Mouse (Mus musculus) ES-E14 (cell line): Measurements from ENCODE around the gene Senp2. TPM values are rescaled to one million over a fixed set of nuclear protein-coding genes. Genes with fewer than 3 reads are reported as not detected.

Source experiments
- DNase-seq: peaks from one replicate; pipeline ENCODE4 v3.0.0-alpha.2; 2013; ENCODE audit warnings: low read depth, low spot score
- H3K27ac ChIP-seq: 2 replicates; pipeline ENCODE4 v1.5.1; 2012; ENCODE audit warnings: low read depth, mild to moderate bottlenecking, low read length, moderate library complexity, mixed read lengths; ENCODE audit not compliant: poor library complexity, insufficient read depth, severe bottlenecking
- H3K36me3 ChIP-seq: 2 replicates; pipeline ENCODE4 v1.6.1; 2012; ENCODE audit warnings: mild to moderate bottlenecking, low read length, moderate library complexity, mixed read lengths; ENCODE audit not compliant: control insufficient read depth, poor library complexity, insufficient read depth, severe bottlenecking
- H3K4me1 ChIP-seq, 2 experiments: fragments of 150-350 bp in 1 of 2; sonication (generic) in 1 of 2; 2 replicates each; pipeline ENCODE4 v1.6.1; 2012; ENCODE audit warnings: low read length in 2 of 2, mild to moderate bottlenecking in 1 of 2, mixed read lengths in 1 of 2; ENCODE audit not compliant: control insufficient read depth in 2 of 2, insufficient read depth in 2 of 2, poor library complexity in 1 of 2
- H3K4me3 ChIP-seq, 2 experiments: fragments of 150-350 bp in 1 of 2; sonication (generic) in 1 of 2; 2 replicates each; pipeline ENCODE4 v1.5.1; 2012; ENCODE audit warnings: low read length in 2 of 2, low read depth in 1 of 2, mild to moderate bottlenecking in 1 of 2, mixed read lengths in 1 of 2; ENCODE audit not compliant: insufficient read depth in 1 of 2, poor library complexity in 1 of 2, severe bottlenecking in 1 of 2
- H3K9ac ChIP-seq: 2 replicates; pipeline ENCODE4 v1.6.1; 2012; ENCODE audit warnings: low read depth, mild to moderate bottlenecking, low read length, mixed read lengths; ENCODE audit not compliant: poor library complexity, insufficient read depth, severe bottlenecking
- H3K9me3 ChIP-seq: fragments of 150-350 bp; sonication (generic); 2 replicates; pipeline ENCODE4 v1.6.1; 2012; ENCODE audit warnings: low read depth, mild to moderate bottlenecking, low read length; ENCODE audit not compliant: control insufficient read depth, insufficient read depth
- CHD2 ChIP-seq: IDR thresholded peaks from 2 replicates; pipeline ENCODE4 v1.6.1; 2014; ENCODE audit warnings: mild to moderate bottlenecking, low read depth, low read length, inconsistent platforms
- HCFC1 ChIP-seq: IDR thresholded peaks from 2 replicates; pipeline ENCODE4 v1.6.1; 2012; ENCODE audit warnings: low read length, inconsistent platforms, borderline replicate concordance; ENCODE audit not compliant: insufficient read depth
- MAFK ChIP-seq: IDR thresholded peaks from 2 replicates; pipeline ENCODE4 v1.6.1; 2014; ENCODE audit warnings: mild to moderate bottlenecking, low read depth, low read length, inconsistent platforms; ENCODE audit not compliant: insufficient read depth
- ZC3H11A ChIP-seq: IDR thresholded peaks from 2 replicates; pipeline ENCODE4 v1.6.1; 2012; ENCODE audit warnings: low read depth, mild to moderate bottlenecking, inconsistent platforms, low read length, borderline replicate concordance
- ZNF384 ChIP-seq: IDR thresholded peaks from 2 replicates; pipeline ENCODE4 v1.6.1; 2012; ENCODE audit warnings: low read depth, low read length, inconsistent platforms
- in situ Hi-C, 2 experiments: fragments of 600-800 bp; cut with MboI; formaldehyde crosslinking; loops; one replicate each; pipeline ENCODE4 v1.15.1; 2025; ENCODE audit warnings: low sequenced_read_pairs in 2 of 2, inconsistent platforms in 1 of 2; ENCODE audit not compliant: unreplicated experiment in 2 of 2
- total RNA-seq: library from RNA; depleted of rRNA; stranded (reverse); fragments of 300-350 nt; gene quantifications from 2 replicates; pipeline ENCODE4 v1.2.3, GENCODE M21; 2012

Gene Senp2
- total RNA-seq, 1 experiment: 59.1 TPM

DNA sequence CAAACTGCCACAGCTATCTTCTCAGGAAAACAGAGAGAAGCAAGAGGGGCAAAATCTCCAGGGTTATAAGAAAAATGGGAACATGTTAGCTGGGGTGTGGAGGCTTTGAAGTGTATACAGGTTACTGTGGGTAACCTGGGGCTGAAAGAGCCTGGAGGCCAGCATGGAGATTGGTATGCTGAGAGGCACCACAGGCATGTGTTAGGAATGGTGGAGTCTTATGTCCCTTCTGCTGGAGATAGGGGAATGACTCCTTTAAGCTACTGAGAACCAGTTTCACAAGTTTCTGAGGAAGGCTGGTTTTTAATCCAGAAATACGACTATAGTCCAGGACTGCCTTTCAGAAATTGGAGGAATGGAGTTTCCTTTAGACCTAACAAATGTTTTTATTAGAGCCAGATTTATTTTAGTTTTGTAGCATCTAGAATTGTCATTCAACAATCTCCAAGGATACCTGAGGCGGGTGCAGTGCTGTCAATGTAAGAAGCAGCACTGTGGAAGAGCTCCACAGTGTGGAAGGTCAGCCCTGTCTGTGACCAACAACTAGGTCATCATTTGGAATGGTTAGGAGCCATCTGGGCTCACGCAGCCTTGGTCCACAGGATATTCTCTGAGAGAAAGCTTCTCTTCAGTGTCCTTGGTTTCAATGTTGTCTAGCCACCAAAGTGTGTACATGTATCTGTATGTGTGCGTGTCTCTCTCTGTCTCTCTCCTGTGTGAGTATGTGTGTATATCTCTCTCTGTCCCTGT, 9.2 kb upstream of the Senp2 start:
- in situ Hi-C loops: no loop called here
- H3K27ac ChIP-seq: no peak overlapping the region
- no peak for DNase-seq
- H3K36me3 ChIP-seq: no peaks in the 10 kb centered on the region
- no peak for TF ChIP-seq HCFC1
- no peak for TF ChIP-seq ZC3H11A
- TF ChIP-seq MAFK: no peak
- TF ChIP-seq ZNF384: no peak
- TF ChIP-seq CHD2: no peak
- H3K4me3 ChIP-seq: no peak overlapping the region
- no peaks in the 10 kb centered on the region for H3K9me3 ChIP-seq
- no peak overlapping the region for H3K9ac ChIP-seq
- peaks cover 2 to 18% of the 10 kb centered on the region in 2 experiments; a peak in 3 of 4 replicates for H3K4me1 ChIP-seq

DNA sequence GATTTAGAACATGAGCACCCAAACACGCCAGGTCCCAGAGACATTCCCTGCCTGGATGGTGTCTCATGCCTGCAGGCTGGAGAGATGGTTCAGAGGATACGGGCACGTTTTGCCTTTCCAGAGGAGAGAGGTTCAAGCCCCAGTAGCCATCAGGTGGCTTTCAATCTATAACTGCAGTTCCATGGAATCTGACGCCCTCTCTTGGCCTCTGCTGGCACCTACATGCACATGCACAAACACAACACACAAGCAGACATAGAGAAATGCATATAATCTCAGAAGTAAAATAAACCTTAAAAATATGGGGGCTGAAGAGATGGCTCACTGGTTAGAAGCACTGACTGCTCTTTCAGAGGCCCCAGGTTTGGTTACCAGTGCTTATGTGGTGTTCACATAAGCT, 8.1 kb upstream of the Senp2 start:
- TF ChIP-seq HCFC1 (no peak), ZC3H11A (peak; percentile 59; the same call in 1 of the 2 replicates)
- Histone ChIP-seq H3K27ac (peak overlapping the region; percentile 37; the same call in 1 of the 2 replicates), H3K36me3 (no peaks in the 10 kb centered on the region), H3K4me1 (peaks cover 2 to 16% of the 10 kb centered on the region in 2 experiments; a peak in 3 of 4 replicates), H3K9me3 (no peaks in the 10 kb centered on the region), H3K9ac (no peak overlapping the region), H3K4me3 (no peak overlapping the region)
- no peak for DNase-seq
- in situ Hi-C loops: no loop called here

DNA sequence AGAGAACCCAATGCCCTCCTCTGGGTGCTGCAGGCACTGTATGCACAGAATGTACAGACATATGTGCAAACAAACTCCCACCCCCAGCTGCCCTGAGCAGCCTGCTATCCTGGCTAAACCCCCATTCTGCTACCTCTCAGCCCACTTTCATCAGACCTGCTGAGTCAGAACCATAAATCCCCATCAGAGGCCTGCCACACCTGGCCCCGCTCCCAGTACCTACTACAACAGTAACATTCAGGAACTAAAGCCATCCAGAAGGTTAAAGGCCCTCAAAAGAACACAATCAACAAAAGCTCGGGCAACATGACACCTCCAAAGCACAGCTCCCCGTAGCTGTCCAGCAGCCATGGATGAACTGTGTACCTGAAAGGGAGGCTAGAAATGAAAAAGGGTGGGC, 7.7 kb upstream of the Senp2 start:
- TF ChIP-seq ZNF384: no peak
- no peak for TF ChIP-seq MAFK
- TF ChIP-seq CHD2: no peak
- no peak for TF ChIP-seq ZC3H11A
- TF ChIP-seq HCFC1: no peak
- no peaks in the 10 kb centered on the region for H3K9me3 ChIP-seq
- in situ Hi-C loops: no loop called here
- peaks cover 2 to 12% of the 10 kb centered on the region in 2 experiments; a peak in 3 of 4 replicates for H3K4me1 ChIP-seq
- no peak overlapping the region for H3K4me3 ChIP-seq
- H3K36me3 ChIP-seq: no peaks in the 10 kb centered on the region
- peak overlapping the region; percentile 37; the same call in 1 of the 2 replicates for H3K27ac ChIP-seq
- DNase-seq: no peak
- no peak overlapping the region; the same call in 1 of the 2 replicates for H3K9ac ChIP-seq

- Histone ChIP-seq H3K4me1 (peaks cover 2 to 6% of the 10 kb centered on the region in 2 experiments; a peak in 2 of 4 replicates), H3K9ac (peak overlapping the region; percentile 96), H3K36me3 (no peaks in the 10 kb centered on the region; the same call in 1 of the 2 replicates), H3K9me3 (no peaks in the 10 kb centered on the region), H3K27ac (peak overlapping the region; percentile 28; the same call in 1 of the 2 replicates), H3K4me3 (peak overlapping the region; percentile 77 to 98)
- no peak for DNase-seq
- TF ChIP-seq ZC3H11A (no peak), ZNF384 (no peak), HCFC1 (no peak; the same call in 1 of the 2 replicates), MAFK (no peak), CHD2 (no peak)
- in situ Hi-C loops: no loop called here
Observed at GRCm38 (mm10) chr16:22009596-22009995, 312 bp downstream of the Senp2 start.
